ENCODE assay signal across 8 mouse cellular contexts in genomic region chr9:89704265-89705196, GRCm38 (mm10). TPM values are rescaled to one million over a fixed set of nuclear protein-coding genes. Genes with fewer than 3 reads are reported as not detected.
DNase-seq lines count a peak whose midpoint lies in the region; ATAC-seq lines count a peak whose summit lies in the region.

Gene Tmed3 (minus strand): TSS chr9:89705068.

- DNase-seq in T-cell, adult 2 months (ENCODE audit: low spot score): peak; percentile 95
- peak; percentile 83 to 85 for DNase-seq in cerebellum, postnatal 36 days
- DNase-seq in frontal cortex, postnatal 36 days (ENCODE audit: low spot score in 2 of 2): peak; percentile 92 to 94
- DNase-seq in left cerebral cortex, adult 11 months (ENCODE audit: low spot score): peak; percentile 88
- peak; percentile 92 to 96 for DNase-seq in lung, postnatal 4 days
- DNase-seq in retina, postnatal 7 days (ENCODE audit: low read depth, low spot score): peak; percentile 82
- DNase-seq in urinary bladder, adult 2 months (ENCODE audit: low spot score): peak; percentile 78

- H3K9ac ChIP-seq in hindbrain, embryonic 15.5 days: peak within 1 kb of the TSS; percentile 84

- no peaks in the 10 kb centered on the region for H3K27me3 ChIP-seq in hindbrain, embryonic 15.5 days

- peaks cover 14% of the 10 kb centered on the region for H3K36me3 ChIP-seq in hindbrain, embryonic 15.5 days

- H3K9me3 ChIP-seq in hindbrain, embryonic 15.5 days: no peaks in the 10 kb centered on the region

- peak; percentile 99 for ATAC-seq in hindbrain, embryonic 15.5 days (ENCODE audit: low FRiP score, low read depth)

- peak within 1 kb of the TSS; percentile 95 for H3K4me2 ChIP-seq in hindbrain, embryonic 15.5 days

- peak within 1 kb of the TSS; percentile 68 for H3K4me3 ChIP-seq in hindbrain, embryonic 15.5 days

- 2% methylated on average over 52 of the region's 52 CpGs for WGBS in hindbrain, embryonic 15.5 days

- peaks cover 9% of the 10 kb centered on the region for H3K4me1 ChIP-seq in hindbrain, embryonic 15.5 days (replicated peaks)

- peak within 1 kb of the TSS; percentile 89 for H3K27ac ChIP-seq in hindbrain, embryonic 15.5 days (replicated peaks)

RNA-seq across cellular contexts. Expression of gene Tmed3, which starts in this region (rescaled TPM):
- polyA plus RNA-seq in hindbrain, embryonic 15.5 days (2015; fragmentation: Nextera tagmentation; extraction: Ambion mirVana): 58.7 and 60.1 TPM in 2 replicates
- 132 and 133 TPM in 2 replicates for polyA plus RNA-seq in urinary bladder, adult 2 months (2012; rRNA removed)

Comparison
In these comparisons a context has a peak if more than half of its experiments do, and no peak if none do; other contexts are left out.
1. Peak in every context shown above with its lines: DNase-seq, ATAC-seq, H3K4me3 ChIP-seq and H3K27ac ChIP-seq.